In genomic region chr8:34484551-34485335, GRCm38 (mm10) we compare ENCODE assay signal across 9 mouse cellular contexts.
DNase-seq lines count a peak whose midpoint lies in the region; ATAC-seq and TF ChIP-seq lines count a peak whose summit lies in the region.
"Had no signal": no experiment of that assay in that cellular context is flagged by ENCODE, and none has a peak within 500 bp of the region (broad histone marks: within the 10 kb centered on the region; RNA-seq: fewer than 3 reads in every experiment).

No protein-coding gene starts in this region.

- H3K9me3 ChIP-seq in hindbrain, embryonic 10.5 days, result no peaks in the 10 kb centered on the region
- H3K9me3 ChIP-seq in hindbrain, embryonic 12.5 days (replicated peaks), result no peaks in the 10 kb centered on the region
- no peaks in the 10 kb centered on the region for H3K9me3 ChIP-seq in ES-Bruce4 (replicated peaks; ENCODE audit: control insufficient read depth, insufficient read depth, low read length, poor library complexity, severe bottlenecking)
- no peaks in the 10 kb centered on the region for H3K9me3 ChIP-seq in heart, embryonic 10.5 days
- H3K9me3 ChIP-seq: limb, embryonic 13.5 days had no signal

- no peak overlapping the region for H3K4me2 ChIP-seq in hindbrain, embryonic 12.5 days (replicated peaks)
- H3K4me2 ChIP-seq: limb, embryonic 13.5 days had no signal

- ATAC-seq in hindbrain, embryonic 12.5 days (ENCODE audit: low FRiP score), result no peak

- TF ChIP-seq EP300 in ES-Bruce4 (IDR thresholded peaks at IDR 0.05; ENCODE audit: insufficient read depth, low read depth, low read length), result no peak

- H3K4me3 ChIP-seq in hindbrain, embryonic 10.5 days, result no peak overlapping the region
- no peak overlapping the region for H3K4me3 ChIP-seq in hindbrain, embryonic 12.5 days
- H3K4me3 ChIP-seq in ES-Bruce4 (ENCODE audit: low read depth, low read length), result no peak overlapping the region
- H3K4me3 ChIP-seq in heart, embryonic 10.5 days, result no peak overlapping the region
- H3K4me3 ChIP-seq: limb, embryonic 13.5 days had no signal

- TF ChIP-seq CTCF in ES-Bruce4 (IDR thresholded peaks at IDR 0.05; ENCODE audit: low read depth, low read length), result peak; percentile 16

- DNase-seq in hindbrain, embryonic 10.5 days (ENCODE audit: low spot score), result peak; percentile 34
- peak; percentile 66 to 68 for DNase-seq in cerebellum, adult 18-20 months
- DNase-seq in heart, embryonic 10.5 days (ENCODE audit: low spot score), result peak; percentile 47
- DNase-seq in kidney, postnatal 14 days, result peak; percentile 73
- peak; percentile 82 for DNase-seq in lung, postnatal 25 days (ENCODE audit: low spot score)
- DNase-seq in telencephalon, adult 2 months (ENCODE audit: low read depth, low spot score), result peak; percentile 57

- H3K9ac ChIP-seq in hindbrain, embryonic 12.5 days, result no peak overlapping the region
- H3K9ac ChIP-seq in ES-Bruce4 (ENCODE audit: low read depth, poor library complexity, severe bottlenecking), result no peak overlapping the region
- H3K9ac ChIP-seq: limb, embryonic 13.5 days had no signal

- 73% methylated on average over 6 of the region's 6 CpGs for WGBS in hindbrain, embryonic 10.5 days
- 67% methylated on average over 6 of the region's 6 CpGs for WGBS in hindbrain, embryonic 12.5 days
- WGBS in heart, embryonic 10.5 days, result 57% methylated on average over 6 of the region's 6 CpGs

- TF ChIP-seq POLR2A in ES-Bruce4 (IDR thresholded peaks at IDR 0.05; ENCODE audit: insufficient read depth, low read length), result no peak

- no peaks in the 10 kb centered on the region for H3K36me3 ChIP-seq in hindbrain, embryonic 10.5 days
- H3K36me3 ChIP-seq in hindbrain, embryonic 12.5 days, result no peaks in the 10 kb centered on the region
- H3K36me3 ChIP-seq in ES-Bruce4 (ENCODE audit: control insufficient read depth, insufficient read depth, low read length, poor library complexity, severe bottlenecking), result no peaks in the 10 kb centered on the region
- H3K36me3 ChIP-seq in heart, embryonic 10.5 days, result no peaks in the 10 kb centered on the region
- H3K36me3 ChIP-seq: limb, embryonic 13.5 days had no signal

- H3K27ac ChIP-seq in hindbrain, embryonic 10.5 days, result 0 out of 2 replicates have a peak overlapping the region, but pooled peaks have one; percentile 47
- no peak overlapping the region for H3K27ac ChIP-seq in hindbrain, embryonic 12.5 days
- no peak overlapping the region for H3K27ac ChIP-seq in ES-Bruce4 (ENCODE audit: insufficient read depth, low read length)
- H3K27ac ChIP-seq in heart, embryonic 10.5 days, result no peak overlapping the region
- H3K27ac ChIP-seq: limb, embryonic 13.5 days had no signal

- peaks cover 10% of the 10 kb centered on the region for H3K27me3 ChIP-seq in hindbrain, embryonic 10.5 days (ENCODE audit: insufficient read depth, poor library complexity, severe bottlenecking)
- H3K27me3 ChIP-seq in hindbrain, embryonic 12.5 days, result no peaks in the 10 kb centered on the region
- H3K27me3 ChIP-seq in ES-Bruce4 (ENCODE audit: control insufficient read depth, insufficient read depth, low read length, poor library complexity, severe bottlenecking), result no peaks in the 10 kb centered on the region; the same call in 1 of the 2 replicates
- H3K27me3 ChIP-seq in heart, embryonic 10.5 days (ENCODE audit: insufficient read depth, poor library complexity, severe bottlenecking), result no peaks in the 10 kb centered on the region
- H3K27me3 ChIP-seq: limb, embryonic 13.5 days had no signal

- peaks cover 27% of the 10 kb centered on the region for H3K4me1 ChIP-seq in hindbrain, embryonic 10.5 days (replicated peaks)
- H3K4me1 ChIP-seq in hindbrain, embryonic 12.5 days, result peaks cover 7% of the 10 kb centered on the region
- H3K4me1 ChIP-seq in ES-Bruce4 (ENCODE audit: control insufficient read depth, insufficient read depth, low read length), result no peaks in the 10 kb centered on the region
- peaks cover 2% of the 10 kb centered on the region; the same call in 1 of the 2 replicates for H3K4me1 ChIP-seq in heart, embryonic 10.5 days
